Mouse (Mus musculus): ENCODE results near the gene AL732309.1. TPM values are rescaled to one million over a fixed set of nuclear protein-coding genes. Genes with fewer than 3 reads are reported as not detected.

Gene AL732309.1
- 1 to 10 TPM; 1.3 to 1.5 TPM for total RNA-seq (2021)
- long read RNA-seq, experiment 1, partial matches to known transcripts: 0 of 4 reads
- long read RNA-seq, experiment 1, other reads (novel, unspliced or antisense): 0 of 4 reads
- long read RNA-seq, experiment 2, transcript AL732309.1-201 (1 exons, 2,045 nt): major isoform, 6 of 6 reads
- long read RNA-seq, experiment 2, partial matches to known transcripts: 0 of 6 reads
- long read RNA-seq, experiment 2, other reads (novel, unspliced or antisense): 0 of 6 reads

- DNase-seq (ENCODE audit: low spot score in 2 of 2): no peak
Measured at GRCm38 (mm10) chr2:25246183-25247072, at the start of gene AL732309.1. Gene AL732309.1, minus strand, starts transcription at chr2:25246863.

- no peak for DNase-seq (ENCODE audit: low spot score in 2 of 2)
Measured at GRCm38 (mm10) chr2:25293706-25294105, 47.0 kb upstream of the AL732309.1 start.

- DNase-seq (ENCODE audit: low spot score in 2 of 2): peak; percentile 72 to 80
Measured at GRCm38 (mm10) chr2:25292856-25293255, 46.2 kb upstream of the AL732309.1 start.

GRCm38 (mm10) chr2:25292054-25292544 is 45.4 kb upstream of the AL732309.1 start:
- DNase-seq (ENCODE audit: low spot score in 2 of 2): no peak

DNA sequence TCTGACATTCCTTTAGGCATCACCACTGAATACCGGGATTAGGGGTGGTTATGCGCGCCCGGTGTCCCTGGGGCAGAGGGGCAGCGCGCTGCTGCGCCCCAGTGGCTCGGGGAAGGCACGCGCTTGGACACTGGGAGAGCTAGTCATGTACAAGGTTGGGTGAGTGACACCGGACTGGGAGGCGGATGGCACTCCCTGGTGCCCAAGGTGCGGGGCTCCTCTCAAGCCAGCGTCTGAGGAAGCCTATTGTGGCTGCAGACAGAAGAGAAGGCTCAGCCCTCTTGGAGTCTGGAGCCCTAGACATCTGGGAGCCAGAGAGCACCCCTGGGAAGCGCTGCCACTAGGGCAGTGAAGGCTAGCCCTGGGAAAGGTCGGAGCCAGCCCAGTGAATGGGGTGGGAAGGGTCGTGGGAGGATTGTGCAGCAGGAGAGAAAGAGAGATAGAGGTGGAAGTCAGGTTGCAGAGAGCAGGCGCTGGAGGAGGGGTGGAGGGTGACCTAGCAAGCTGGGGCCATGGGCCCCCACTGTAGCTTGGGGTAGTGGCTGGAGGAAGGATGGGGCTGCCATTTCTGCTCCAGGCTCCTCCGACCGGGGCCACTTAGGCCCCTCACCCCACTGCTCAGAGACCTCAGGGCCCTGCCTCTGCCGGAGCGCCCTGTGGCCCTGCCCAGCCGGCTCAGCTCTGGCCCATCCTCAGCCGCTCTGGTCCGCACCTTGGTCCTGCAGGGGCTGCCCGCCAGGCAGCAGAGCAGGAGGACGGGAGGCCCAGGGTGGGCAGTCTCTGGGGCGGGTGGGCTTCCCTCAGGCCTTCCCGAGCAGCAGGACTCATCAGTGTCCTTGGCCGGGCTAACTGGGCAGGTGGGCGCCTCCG is 44.8 kb upstream of the AL732309.1 start:
- no peak for DNase-seq (ENCODE audit: low spot score in 2 of 2)

DNA sequence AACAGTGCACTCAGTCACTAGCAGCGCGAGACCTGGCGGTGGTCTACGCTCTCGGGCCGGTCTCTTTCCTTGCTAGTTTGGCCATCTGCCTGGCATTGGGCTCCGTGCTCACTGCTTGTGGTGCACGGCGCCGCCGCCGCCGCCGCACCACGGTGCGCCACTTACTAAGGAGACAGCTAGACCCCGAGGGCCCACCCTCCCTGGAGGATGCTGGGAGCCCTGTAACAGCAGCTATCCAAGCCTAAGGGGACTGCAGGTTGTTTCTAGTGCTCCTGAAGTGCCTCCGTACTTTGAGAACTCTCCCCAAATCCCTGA is 44.1 kb upstream of the AL732309.1 start:
- DNase-seq (ENCODE audit: low spot score in 2 of 2): no peak

DNA sequence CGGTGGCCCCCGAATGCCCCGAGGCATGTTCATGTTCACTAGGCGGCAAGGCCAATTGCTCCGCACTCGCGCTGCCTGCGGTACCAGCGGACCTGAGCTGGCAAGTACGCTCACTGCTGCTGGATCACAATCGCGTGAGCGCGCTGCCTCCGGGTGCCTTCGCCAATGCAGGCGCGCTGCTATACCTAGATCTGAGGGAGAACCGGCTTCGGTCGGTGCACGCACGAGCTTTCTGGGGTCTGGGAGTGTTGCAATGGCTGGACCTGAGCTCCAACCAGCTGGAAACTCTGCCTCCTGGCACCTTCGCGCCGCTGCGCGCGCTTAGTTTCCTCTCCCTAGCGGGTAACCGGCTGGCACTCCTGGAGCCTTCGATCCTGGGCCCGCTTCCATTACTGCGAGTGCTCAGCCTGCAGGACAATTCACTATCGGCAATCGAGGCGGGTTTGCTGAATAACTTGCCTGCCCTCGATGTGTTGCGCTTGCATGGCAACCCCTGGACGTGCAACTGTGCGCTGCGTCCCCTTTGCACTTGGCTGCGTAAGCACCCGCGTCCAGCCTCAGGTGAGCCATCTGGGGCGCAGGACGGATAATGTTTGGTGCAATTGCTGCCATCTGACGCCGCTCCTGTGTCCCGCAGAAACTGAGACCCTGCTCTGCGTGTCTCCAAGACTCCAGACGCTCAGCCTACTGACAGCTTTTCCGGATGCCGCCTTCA is 43.6 kb upstream of the AL732309.1 start:
- no peak for DNase-seq (ENCODE audit: low spot score in 2 of 2)

DNA sequence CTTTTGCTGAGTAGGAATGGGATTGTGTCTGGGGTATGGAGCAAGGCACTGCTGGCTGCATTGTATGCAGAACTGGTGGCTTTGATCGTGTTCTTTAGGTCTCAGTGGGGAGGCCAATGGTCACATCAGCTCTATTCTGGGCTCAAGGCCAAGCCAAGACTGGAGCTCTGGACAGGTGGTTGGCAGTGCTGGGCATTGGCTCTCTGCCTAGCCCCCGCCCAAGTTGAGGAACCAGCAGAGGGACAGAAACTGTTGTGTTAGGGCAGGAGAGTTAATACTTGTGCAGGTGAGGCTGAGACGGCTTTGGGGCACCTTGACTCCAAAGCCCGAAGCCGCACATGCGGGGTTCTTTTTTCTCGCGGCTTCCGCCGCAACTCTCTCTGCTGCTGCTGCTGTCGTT is 43.0 kb upstream of the AL732309.1 start, which contains the start of gene Lrrc26:
TSS of gene Lrrc26 (plus strand) at position 265 of the 400 bp plus-strand sequence.
- peak in 1 of 2 experiments; percentile 53 for DNase-seq (ENCODE audit: low spot score in 2 of 2)

DNA sequence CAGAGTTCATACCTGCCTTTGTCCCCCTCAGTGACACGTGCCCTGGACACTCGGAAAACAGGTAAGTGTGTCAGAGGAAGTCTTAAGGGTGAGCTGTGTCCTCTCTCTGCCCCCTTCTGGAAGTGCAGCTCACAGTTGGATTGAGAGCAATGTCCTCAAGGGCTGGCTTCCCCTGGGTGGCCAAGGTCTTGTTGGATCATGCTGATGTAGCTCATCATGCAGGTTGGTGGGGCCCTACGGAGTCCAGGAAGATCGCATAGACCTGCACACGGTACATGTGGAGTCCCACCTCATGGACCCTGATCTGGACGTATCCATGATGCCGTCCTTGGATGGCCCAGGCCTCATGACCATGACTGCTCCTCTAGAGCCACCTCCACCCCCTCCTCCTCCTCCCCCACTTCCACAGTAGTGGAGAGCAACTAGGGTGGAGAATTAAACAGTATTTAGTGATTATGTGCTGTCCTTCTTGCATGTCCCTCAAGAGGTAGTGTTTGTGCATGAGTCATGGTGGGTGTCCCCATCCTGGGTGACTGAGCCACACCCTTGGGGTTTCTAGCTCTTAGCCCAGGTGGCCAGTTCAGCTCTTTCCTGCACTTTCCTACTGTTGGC is 42.2 kb upstream of the AL732309.1 start:
- DNase-seq (ENCODE audit: low spot score in 2 of 2): no peak

DNA sequence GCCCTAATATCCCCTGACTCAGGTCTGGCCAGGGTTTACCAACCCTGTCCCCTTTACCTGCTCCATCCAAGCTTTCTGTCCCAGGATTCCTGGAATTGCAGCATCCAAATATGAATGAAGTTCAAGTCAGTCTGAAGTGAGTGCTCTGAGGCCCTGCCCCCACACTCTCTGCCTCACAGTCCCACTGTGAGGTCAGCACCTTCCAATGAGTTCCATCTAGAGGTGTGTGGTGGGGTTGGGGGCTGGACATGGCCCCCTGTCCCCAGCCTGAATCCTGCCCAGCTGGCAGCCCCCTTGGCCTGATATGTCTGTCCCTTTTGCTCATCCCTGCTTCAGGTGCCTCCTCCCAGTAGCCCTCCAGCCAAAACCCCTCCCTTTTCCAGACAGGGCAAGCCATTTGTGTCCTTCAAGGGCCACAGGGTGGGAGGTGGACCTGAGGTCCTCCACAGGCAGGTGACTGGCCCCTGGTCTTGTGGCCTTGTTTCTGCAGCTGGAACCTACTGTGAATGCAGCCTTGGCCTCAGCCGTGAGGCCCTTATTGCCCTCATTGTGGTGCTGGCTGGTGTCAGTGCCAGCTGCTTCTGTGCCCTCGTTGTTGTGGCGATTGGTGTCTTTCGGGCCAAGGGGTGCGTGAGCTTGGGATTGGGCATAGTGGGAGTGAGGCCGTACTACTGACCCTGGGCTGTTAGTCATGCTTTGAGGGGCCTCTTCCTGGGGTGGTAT is 41.4 kb upstream of the AL732309.1 start, which contains the start of gene Tmem210:
TSS of gene Tmem210 (plus strand) at position 219 of the 723 bp plus-strand sequence.
- no peak for DNase-seq (ENCODE audit: low spot score in 2 of 2)

- DNase-seq (ENCODE audit: low spot score in 2 of 2): no peak
Measured at GRCm38 (mm10) chr2:25286837-25287636, 40.4 kb upstream of the AL732309.1 start.

- DNase-seq (ENCODE audit: low spot score in 2 of 2): no peak
Measured at GRCm38 (mm10) chr2:25286314-25286713, 39.7 kb upstream of the AL732309.1 start.

DNA sequence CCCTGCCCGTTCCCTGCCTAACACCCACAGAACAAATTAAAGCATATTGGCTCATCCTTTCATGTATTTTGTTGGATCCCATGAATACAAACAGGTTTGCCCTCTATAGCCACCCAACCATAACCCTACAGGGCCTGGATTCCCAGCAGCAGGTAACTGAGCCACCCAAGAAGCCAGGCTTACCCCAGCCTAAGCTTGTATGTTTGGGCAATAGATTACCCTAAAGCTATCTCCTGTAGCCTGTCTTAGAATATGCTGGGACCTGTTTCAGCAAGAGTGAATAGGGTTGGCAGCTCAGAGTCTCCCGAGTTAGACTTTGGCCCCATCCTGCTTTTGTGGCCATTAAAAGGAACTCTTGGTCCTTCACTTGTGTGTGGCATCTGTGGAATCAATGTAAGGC is 38.9 kb upstream of the AL732309.1 start:
- DNase-seq (ENCODE audit: low spot score in 2 of 2): no peak

DNA sequence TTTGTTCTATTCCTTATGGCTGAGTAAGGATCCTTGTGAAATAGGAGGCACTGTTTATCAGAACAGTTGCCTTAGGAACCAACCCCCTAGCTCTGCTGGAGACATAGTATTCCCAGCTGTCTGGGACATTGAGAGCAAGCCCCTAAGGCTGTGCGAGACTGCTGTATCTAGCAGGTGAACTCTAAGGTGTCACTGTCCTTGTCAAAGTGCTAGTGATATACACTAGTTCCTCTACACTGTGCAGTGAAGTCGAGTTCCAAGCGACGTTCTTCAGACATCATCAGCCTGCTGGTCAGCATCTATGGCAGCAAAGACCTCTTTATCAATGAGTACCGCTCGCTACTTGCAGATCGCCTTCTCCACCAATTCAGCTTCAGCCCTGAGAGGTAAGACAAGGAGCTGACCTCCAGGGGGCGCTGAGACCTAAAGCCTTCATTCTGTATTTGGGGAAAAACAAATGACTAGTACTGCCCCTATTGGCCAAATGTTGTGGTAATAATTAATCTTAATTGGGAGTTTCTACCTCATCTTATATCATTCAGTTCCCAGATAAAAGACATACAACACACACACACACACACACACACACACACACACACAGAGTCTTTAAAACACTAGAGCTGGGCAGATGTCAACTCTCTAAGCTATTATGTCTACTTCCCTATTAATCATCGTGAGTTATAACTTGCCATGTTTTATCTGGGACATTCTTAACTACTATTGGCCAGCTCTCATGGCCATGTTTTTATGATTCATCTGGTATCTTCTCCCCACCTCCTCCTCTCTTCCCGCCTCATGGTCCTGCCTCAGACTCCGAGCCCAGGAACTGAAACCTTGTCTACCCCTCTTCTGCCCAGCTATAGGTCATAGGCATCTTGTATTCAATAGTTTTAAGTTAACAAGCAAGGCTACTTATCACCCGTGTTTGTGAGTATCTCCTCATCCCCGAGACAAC is 32.5 kb upstream of the AL732309.1 start:
- DNase-seq (ENCODE audit: low spot score in 2 of 2): peak in 1 of 2 experiments; percentile 81

DNA sequence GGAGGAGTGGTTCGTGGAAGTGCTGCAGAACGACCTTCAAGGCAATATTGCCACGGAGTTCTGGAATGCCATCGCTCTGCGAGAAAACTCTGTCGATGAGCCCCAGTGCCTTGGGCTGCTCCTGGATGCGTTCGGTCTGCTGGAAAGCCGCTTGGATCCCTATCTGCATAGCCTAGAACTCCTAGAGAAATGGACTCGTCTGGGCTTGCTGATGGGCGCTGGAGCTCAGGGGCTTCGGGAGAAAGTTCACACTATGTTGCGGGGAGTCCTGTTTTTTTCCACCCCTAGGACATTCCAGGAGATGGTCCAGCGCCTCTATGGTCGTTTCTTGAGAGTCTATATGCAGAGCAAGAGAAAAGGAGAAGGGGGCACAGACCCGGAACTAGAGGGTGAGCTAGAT is 26.3 kb upstream of the AL732309.1 start:
- no peak for DNase-seq (ENCODE audit: low spot score in 2 of 2)

- no peak for DNase-seq (ENCODE audit: low spot score in 2 of 2)
Measured at GRCm38 (mm10) chr2:25272515-25272914, 25.9 kb upstream of the AL732309.1 start.

GRCm38 (mm10) chr2:25271827-25272511 is 25.3 kb upstream of the AL732309.1 start, which contains the start of the genes Ssna1 and Anapc2:
Gene Ssna1, minus strand, starts transcription at chr2:25272438.
Gene Anapc2, plus strand, starts transcription at chr2:25272478.
- peak; percentile 97 to 98 for DNase-seq (ENCODE audit: low spot score in 2 of 2)

Measured in gastrocnemius, postnatal 4 days (tissue).